Mouse (Mus musculus) layer of hippocampus, postnatal 14 days (tissue): Measurements from ENCODE around the gene Pcdh9. TPM values are rescaled to one million over a fixed set of nuclear protein-coding genes. Genes with fewer than 3 reads are reported as not detected.

ENCODE experiments used
- DNase-seq, 2 experiments: peaks; one replicate each; pipeline ENCODE4 v3.0.0; 2021 to 2022; ENCODE audit warnings: low spot score in 2 of 2, mixed read lengths in 1 of 2
- total RNA-seq, 2 experiments: library from RNA; stranded (reverse); gene quantifications; 2 replicates each; pipeline ENCODE4 v1.2.3; 2021

Pcdh9 gene
- total RNA-seq, 2 experiments from 2014 or later = 178 to 189 TPM

- DNase-seq = no peak
These were observed 828.5 kb downstream of the Pcdh9 start for GRCm38 (mm10) chr14:93061824-93062620.

GRCm38 (mm10) chr14:93058799-93059198 lies 831.7 kb downstream of the Pcdh9 start:
- DNase-seq = no peak

- no peak for DNase-seq
These were observed 834.5 kb downstream of the Pcdh9 start for GRCm38 (mm10) chr14:93055997-93056396.

- DNase-seq = no peak
These were observed 849.9 kb downstream of the Pcdh9 start for GRCm38 (mm10) chr14:93040591-93040990.

- DNase-seq = peak; percentile 6 to 13
These were observed 850.9 kb downstream of the Pcdh9 start for GRCm38 (mm10) chr14:93039326-93040221.

- peak; percentile 17 to 86 for DNase-seq
These were observed 881.1 kb downstream of the Pcdh9 start for GRCm38 (mm10) chr14:93009147-93010064.
